Mouse (Mus musculus) limb, embryonic 12.5 days (tissue): ENCODE results near the gene Nmral1. TPM values are rescaled to one million over a fixed set of nuclear protein-coding genes. Genes with fewer than 3 reads are reported as not detected.

Experiments used
- polyA plus RNA-seq: library from polyadenylated mRNA; unstranded; fragments of >200 nt; fragmentation: Nextera tagmentation; extraction: Ambion mirVana; gene quantifications from 2 replicates; pipeline ENCODE4 v1.2.1, GENCODE M21; 2016

Gene Nmral1
- polyA plus RNA-seq, 1 experiment from 2014 or later, result 191 TPM

Other genes with a start within 250 kb of the Nmral1 start
- gene Srl, start 177.5 kb downstream of the Nmral1 start, polyA plus RNA-seq, result 36.9 and 40.7 TPM in 2 replicates
- gene Tfap4, start 159.5 kb downstream of the Nmral1 start, polyA plus RNA-seq, result 29.1 and 31.0 TPM in 2 replicates
- 28.4 and 32.6 TPM in 2 replicates for gene Glis2, start 124.6 kb downstream of the Nmral1 start, polyA plus RNA-seq
- gene Pam16, start 94.4 kb downstream of the Nmral1 start, polyA plus RNA-seq, result 111 and 120 TPM in 2 replicates
- 29.4 and 30.4 TPM in 2 replicates for gene Vasn, start 79.4 kb downstream of the Nmral1 start, polyA plus RNA-seq
- 55.1 and 58.0 TPM in 2 replicates for gene Dnaja3, start 79.4 kb downstream of the Nmral1 start, polyA plus RNA-seq
- 18.6 and 19.6 TPM in 2 replicates for gene Coro7, start 39.6 kb downstream of the Nmral1 start, polyA plus RNA-seq
- gene Hmox2, start 7.0 kb upstream of the Nmral1 start, polyA plus RNA-seq, result 102 and 106 TPM in 2 replicates
- 90.1 and 93.3 TPM in 2 replicates for gene Cdip1, start 70.9 kb upstream of the Nmral1 start, polyA plus RNA-seq
- gene 4930562C15Rik, start 116.1 kb upstream of the Nmral1 start, polyA plus RNA-seq, result 0.46 and 0.58 TPM in 2 replicates
- gene Ubald1, start 161.0 kb upstream of the Nmral1 start, polyA plus RNA-seq, result 31.5 and 35.3 TPM in 2 replicates
- gene Mgrn1, start 166.9 kb upstream of the Nmral1 start, polyA plus RNA-seq, result 87.1 and 87.5 TPM in 2 replicates
- 168 and 171 TPM in 2 replicates for gene Nudt16l1, start 219.4 kb upstream of the Nmral1 start, polyA plus RNA-seq
- 63.0 and 67.6 TPM in 2 replicates for gene Anks3, start 244.8 kb upstream of the Nmral1 start, polyA plus RNA-seq